Mouse (Mus musculus) intestine, postnatal 0 days (tissue): ENCODE results near the gene P2rx7. TPM values are rescaled to one million over a fixed set of nuclear protein-coding genes. Genes with fewer than 3 reads are reported as not detected.

Experiments
- ATAC-seq: fragments of 200-750 bp; cut with Nextera tagmentation; 2 replicates; pipeline ENCODE4 v1.8.0; 2017; ENCODE audit warnings: mild to moderate bottlenecking, moderate TSS enrichment, moderate library complexity
- H3K27ac ChIP-seq: fragments of 300-500 bp; sonication (generic); 2 replicates; pipeline ENCODE4 v1.5.1; 2014; ENCODE audit warnings: mild to moderate bottlenecking, low read depth, low read length, moderate library complexity
- H3K27me3 ChIP-seq: fragments of 300-500 bp; sonication (generic); replicated peaks from 2 replicates; pipeline ENCODE4 v1.6.1; 2014; ENCODE audit warnings: low read length, mixed read lengths; ENCODE audit not compliant: control insufficient read depth, insufficient read depth
- H3K36me3 ChIP-seq: fragments of 300-500 bp; sonication (generic); 2 replicates; pipeline ENCODE4 v1.6.1; 2014; ENCODE audit warnings: mild to moderate bottlenecking, moderate library complexity; ENCODE audit not compliant: control insufficient read depth, insufficient read depth
- H3K4me1 ChIP-seq: fragments of 300-500 bp; sonication (generic); replicated peaks from 2 replicates; pipeline ENCODE4 v1.6.1; 2014; ENCODE audit warnings: antibody characterized with exemption, low read length, mixed read lengths; ENCODE audit not compliant: control insufficient read depth, insufficient read depth
- H3K4me2 ChIP-seq: fragments of 300-500 bp; sonication (generic); replicated peaks from 2 replicates; pipeline ENCODE4 v1.6.1; 2014; ENCODE audit warnings: low read depth, mild to moderate bottlenecking, moderate library complexity
- H3K4me3 ChIP-seq: fragments of 300-500 bp; sonication (generic); 2 replicates; pipeline ENCODE4 v1.5.1; 2014; ENCODE audit warnings: low read depth, low read length
- H3K9ac ChIP-seq: fragments of 300-500 bp; sonication (generic); 2 replicates; pipeline ENCODE4 v1.6.1; 2014; ENCODE audit warnings: mild to moderate bottlenecking, low read depth, low read length
- H3K9me3 ChIP-seq: fragments of 300-500 bp; sonication (generic); 2 replicates; pipeline ENCODE4 v1.6.1; 2016; ENCODE audit warnings: mixed run types; ENCODE audit not compliant: control insufficient read depth
- CTCF ChIP-seq: sonication (generic); IDR thresholded peaks from 2 replicates; pipeline ENCODE4 v1.5.1; 2016; ENCODE audit warnings: low read depth, mild to moderate bottlenecking, control low read depth, antibody characterized with exemption, moderate library complexity
- WGBS: fragments of 180-500 bp; shearing (Covaris S2); extraction: QIAGEN DNeasy Blood & Tissue Kit; methylation state at CpG from one replicate; pipeline ENCODE4 v1.1.7; 2014; 5-methylcytosine and 5-hydroxymethylcytosine counted together
- polyA plus RNA-seq: library from polyadenylated mRNA; unstranded; fragments of >200 nt; fragmentation: Nextera tagmentation; extraction: Ambion mirVana; gene quantifications from 2 replicates; pipeline ENCODE4 v1.2.1, GENCODE M21; 2015

P2rx7 gene
- polyA plus RNA-seq, 1 experiment from 2014 or later: 1.6 TPM

GRCm38 (mm10) chr5:122617718-122618117 is 26.0 kb upstream of the P2rx7 start:
- Histone ChIP-seq H3K4me3 (no peak overlapping the region), H3K9ac (no peak overlapping the region), H3K4me1 (no peaks in the 10 kb centered on the region), H3K27ac (no peak overlapping the region), H3K9me3 (no peaks in the 10 kb centered on the region), H3K36me3 (no peaks in the 10 kb centered on the region), H3K27me3 (no peaks in the 10 kb centered on the region), H3K4me2 (no peak overlapping the region)
- 75% methylated on average over 5 of the region's 5 CpGs for WGBS
- no peak for TF ChIP-seq CTCF
- ATAC-seq: no peak

GRCm38 (mm10) chr5:122619686-122620296 is 23.9 kb upstream of the P2rx7 start:
- Histone ChIP-seq H3K4me3 (no peak overlapping the region), H3K4me2 (no peak overlapping the region), H3K9ac (no peak overlapping the region), H3K4me1 (no peaks in the 10 kb centered on the region), H3K36me3 (no peaks in the 10 kb centered on the region), H3K9me3 (no peaks in the 10 kb centered on the region), H3K27me3 (no peaks in the 10 kb centered on the region), H3K27ac (peak overlapping the region; percentile 15; the same call in 1 of the 2 replicates)
- 67% methylated on average over 9 of the region's 9 CpGs for WGBS
- TF ChIP-seq CTCF: no peak
- no peak for ATAC-seq

- no peak overlapping the region for H3K4me3 ChIP-seq
- H3K9ac ChIP-seq: no peak overlapping the region
- H3K4me2 ChIP-seq: no peak overlapping the region
- ATAC-seq: peak; percentile 51; the same call in 1 of the 2 replicates
- WGBS: 34% methylated on average over 7 of the region's 7 CpGs
- no peak for TF ChIP-seq CTCF
- no peaks in the 10 kb centered on the region for H3K36me3 ChIP-seq
- H3K27ac ChIP-seq: peak overlapping the region; percentile 21; the same call in 1 of the 2 replicates
- H3K9me3 ChIP-seq: no peaks in the 10 kb centered on the region
- H3K4me1 ChIP-seq: no peaks in the 10 kb centered on the region
- H3K27me3 ChIP-seq: no peaks in the 10 kb centered on the region
These were observed 22.3 kb upstream of the P2rx7 start for GRCm38 (mm10) chr5:122621376-122621886.

GRCm38 (mm10) chr5:122622526-122622925 is 21.2 kb upstream of the P2rx7 start:
- ATAC-seq: no peak
- H3K27ac ChIP-seq: 0 out of 2 replicates have a peak overlapping the region, but pooled peaks have one; percentile 21
- no peak overlapping the region for H3K9ac ChIP-seq
- H3K4me1 ChIP-seq: no peaks in the 10 kb centered on the region
- no peak for TF ChIP-seq CTCF
- no peaks in the 10 kb centered on the region for H3K36me3 ChIP-seq
- H3K27me3 ChIP-seq: no peaks in the 10 kb centered on the region
- no peak overlapping the region for H3K4me2 ChIP-seq
- H3K4me3 ChIP-seq: no peak overlapping the region
- 88% methylated on average over 5 of the region's 5 CpGs for WGBS
- H3K9me3 ChIP-seq: no peaks in the 10 kb centered on the region

GRCm38 (mm10) chr5:122623861-122624260 is 19.9 kb upstream of the P2rx7 start:
- no peak overlapping the region for H3K4me3 ChIP-seq
- TF ChIP-seq CTCF: no peak
- no peaks in the 10 kb centered on the region for H3K9me3 ChIP-seq
- H3K9ac ChIP-seq: no peak overlapping the region
- no peak for ATAC-seq
- H3K27ac ChIP-seq: no peak overlapping the region
- no peaks in the 10 kb centered on the region for H3K4me1 ChIP-seq
- H3K4me2 ChIP-seq: no peak overlapping the region
- no peaks in the 10 kb centered on the region for H3K27me3 ChIP-seq
- H3K36me3 ChIP-seq: no peaks in the 10 kb centered on the region
- WGBS: 81% methylated on average over 9 of the region's 9 CpGs

GRCm38 (mm10) chr5:122624952-122625479 is 18.7 kb upstream of the P2rx7 start:
- no peak for ATAC-seq

More at GRCm38 (mm10) chr5:122624952-122625479, 18.7 kb upstream of the P2rx7 start:
- Histone ChIP-seq H3K27me3 (no peaks in the 10 kb centered on the region), H3K27ac (no peak overlapping the region), H3K4me3 (no peak overlapping the region), H3K36me3 (no peaks in the 10 kb centered on the region), H3K4me2 (no peak overlapping the region), H3K9me3 (no peaks in the 10 kb centered on the region), H3K4me1 (no peaks in the 10 kb centered on the region), H3K9ac (no peak overlapping the region)
- no peak for TF ChIP-seq CTCF
- WGBS: 87% methylated on average over 11 of the region's 11 CpGs
